Mouse (Mus musculus) right cerebral cortex, postnatal 14 days (tissue): ENCODE data around the gene Fbxw8.

ENCODE experiments used
- DNase-seq: peaks from one replicate; pipeline ENCODE4 v3.0.0; 2022

Fbxw8 gene

GRCm38 (mm10) chr5:118105536-118105935, 49.7 kb downstream of the Fbxw8 start:
- DNase-seq, result no peak

- DNase-seq, result no peak
Observed at GRCm38 (mm10) chr5:118099870-118100478, 55.3 kb downstream of the Fbxw8 start.

- DNase-seq, result no peak
Observed at GRCm38 (mm10) chr5:118099069-118099869, 56.0 kb downstream of the Fbxw8 start.

- no peak for DNase-seq
Observed at GRCm38 (mm10) chr5:118096317-118096716, 58.9 kb downstream of the Fbxw8 start.

- no peak for DNase-seq
Observed at GRCm38 (mm10) chr5:118095849-118096248, 59.4 kb downstream of the Fbxw8 start.

GRCm38 (mm10) chr5:118095433-118095832, 59.8 kb downstream of the Fbxw8 start:
- DNase-seq, result no peak

- no peak for DNase-seq
Observed at GRCm38 (mm10) chr5:118093321-118094035, 61.8 kb downstream of the Fbxw8 start.

- no peak for DNase-seq
Observed at GRCm38 (mm10) chr5:118090837-118091236, 64.4 kb downstream of the Fbxw8 start.

- DNase-seq, result no peak
Observed at GRCm38 (mm10) chr5:118090101-118090500, 65.2 kb downstream of the Fbxw8 start.

- no peak for DNase-seq
Observed at GRCm38 (mm10) chr5:118089102-118089501, 66.2 kb downstream of the Fbxw8 start.

GRCm38 (mm10) chr5:118086956-118087355, 68.3 kb downstream of the Fbxw8 start:
- no peak for DNase-seq

- no peak for DNase-seq
Observed at GRCm38 (mm10) chr5:118085313-118085712, 70.0 kb downstream of the Fbxw8 start.

- no peak for DNase-seq
Observed at GRCm38 (mm10) chr5:118084171-118084727, 71.0 kb downstream of the Fbxw8 start.

GRCm38 (mm10) chr5:118083060-118083638, 72.1 kb downstream of the Fbxw8 start:
- DNase-seq, result no peak

GRCm38 (mm10) chr5:118081996-118082395, 73.3 kb downstream of the Fbxw8 start:
- DNase-seq, result no peak

GRCm38 (mm10) chr5:118081374-118081949, 73.8 kb downstream of the Fbxw8 start:
- DNase-seq, result no peak

GRCm38 (mm10) chr5:118079839-118080250, 75.4 kb downstream of the Fbxw8 start:
- DNase-seq, result no peak

- no peak for DNase-seq
Observed at GRCm38 (mm10) chr5:118079354-118079753, 75.9 kb downstream of the Fbxw8 start.

GRCm38 (mm10) chr5:118078550-118078949, 76.7 kb downstream of the Fbxw8 start:
- DNase-seq, result no peak

- no peak for DNase-seq
Observed at GRCm38 (mm10) chr5:118076721-118077592, 78.3 kb downstream of the Fbxw8 start.

- DNase-seq, result no peak
Observed at GRCm38 (mm10) chr5:118073213-118073773, 82.0 kb downstream of the Fbxw8 start.
